Mouse (Mus musculus): ENCODE data around the gene Khdc1a.

DNA sequence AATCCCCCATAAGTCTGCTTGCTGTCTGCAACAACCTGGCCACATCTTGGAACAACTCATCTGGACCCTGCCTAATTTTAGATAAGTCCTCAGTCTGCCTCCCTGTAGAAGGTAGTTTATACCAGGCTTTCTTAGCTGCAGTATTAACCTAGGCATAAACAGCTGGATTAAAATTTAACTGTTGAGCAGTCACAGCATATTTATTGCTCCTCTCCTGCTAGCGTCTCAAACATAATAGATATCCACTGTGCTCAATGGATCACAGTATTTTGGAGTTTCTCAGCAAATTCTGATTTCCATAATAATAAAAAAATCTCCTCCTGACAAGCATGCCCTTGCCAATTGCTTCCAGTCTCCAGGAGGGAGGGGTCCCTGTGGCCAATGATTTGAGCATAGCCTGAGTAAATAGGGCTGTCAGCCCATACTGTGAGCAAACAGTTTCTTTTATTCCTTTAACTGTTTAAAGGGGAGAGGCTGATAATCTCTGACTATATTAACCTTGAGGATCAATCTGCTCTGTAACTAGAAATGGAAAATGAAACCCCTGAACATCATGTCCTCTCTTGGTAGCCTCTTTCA is 25.4 kb upstream of the Khdc1a start:
- TF ChIP-seq CTCF (conservative IDR thresholded peaks at IDR 0.05; ENCODE audit: low read length) (no peak), NANOG (IDR thresholded peaks at IDR 0.05; ENCODE audit: borderline replicate concordance, low read length) (peak; percentile 46; the same call in 1 of the 2 replicates), POU5F1 (IDR thresholded peaks at IDR 0.05; ENCODE audit: borderline replicate concordance, low read length) (no peak)

Data from E14TG2a.4 (cell line).